Mouse (Mus musculus): ENCODE data around the gene Grm1. TPM values are rescaled to one million over a fixed set of nuclear protein-coding genes. Genes with fewer than 3 reads are reported as not detected.

The Grm1 gene
- polyA plus RNA-seq, 1 experiment from 2014 or later, result not detected

- H3K9me3 ChIP-seq (ENCODE audit: control insufficient read depth), result no peaks in the 10 kb centered on the region
- TF ChIP-seq CTCF (IDR thresholded peaks at IDR 0.05; ENCODE audit: low read depth), result no peak
- H3K4me1 ChIP-seq (replicated peaks; ENCODE audit: control insufficient read depth, insufficient read depth, low read length), result no peaks in the 10 kb centered on the region
- H3K9ac ChIP-seq (ENCODE audit: low read depth, low read length), result no peak overlapping the region
- no peak overlapping the region for H3K4me2 ChIP-seq (replicated peaks; ENCODE audit: low read depth)
- no peak overlapping the region for H3K27ac ChIP-seq (ENCODE audit: low read depth, low read length)
- H3K36me3 ChIP-seq (ENCODE audit: control insufficient read depth, insufficient read depth), result no peaks in the 10 kb centered on the region
- no peak overlapping the region for H3K4me3 ChIP-seq (ENCODE audit: low read depth, low read length)
- 78% methylated on average over 1 of the region's 1 CpGs for WGBS
- H3K27me3 ChIP-seq (replicated peaks; ENCODE audit: control insufficient read depth, insufficient read depth, low read length), result no peaks in the 10 kb centered on the region
- no peak for ATAC-seq
Observed at GRCm38 (mm10) chr10:10751033-10751432, 331.1 kb downstream of the Grm1 start.

GRCm38 (mm10) chr10:10744097-10744496 is 338.1 kb downstream of the Grm1 start:
- ATAC-seq, result no peak
- WGBS, result 55% methylated on average over 1 of the region's 1 CpGs
- H3K4me1 ChIP-seq (replicated peaks; ENCODE audit: control insufficient read depth, insufficient read depth, low read length), result no peaks in the 10 kb centered on the region
- no peaks in the 10 kb centered on the region for H3K9me3 ChIP-seq (ENCODE audit: control insufficient read depth)
- no peak overlapping the region for H3K27ac ChIP-seq (ENCODE audit: low read depth, low read length)
- TF ChIP-seq CTCF (IDR thresholded peaks at IDR 0.05; ENCODE audit: low read depth), result no peak
- H3K4me3 ChIP-seq (ENCODE audit: low read depth, low read length), result no peak overlapping the region
- no peak overlapping the region for H3K9ac ChIP-seq (ENCODE audit: low read depth, low read length)
- no peak overlapping the region for H3K4me2 ChIP-seq (replicated peaks; ENCODE audit: low read depth)
- no peaks in the 10 kb centered on the region for H3K36me3 ChIP-seq (ENCODE audit: control insufficient read depth, insufficient read depth)
- H3K27me3 ChIP-seq (replicated peaks; ENCODE audit: control insufficient read depth, insufficient read depth, low read length), result no peaks in the 10 kb centered on the region

- no peaks in the 10 kb centered on the region for H3K9me3 ChIP-seq (ENCODE audit: control insufficient read depth)
- TF ChIP-seq CTCF (IDR thresholded peaks at IDR 0.05; ENCODE audit: low read depth), result no peak
- 89% methylated on average over 2 of the region's 2 CpGs for WGBS
- H3K4me3 ChIP-seq (ENCODE audit: low read depth, low read length), result no peak overlapping the region
- no peak overlapping the region for H3K27ac ChIP-seq (ENCODE audit: low read depth, low read length)
- H3K4me2 ChIP-seq (replicated peaks; ENCODE audit: low read depth), result no peak overlapping the region
- H3K36me3 ChIP-seq (ENCODE audit: control insufficient read depth, insufficient read depth), result no peaks in the 10 kb centered on the region
- no peak overlapping the region for H3K9ac ChIP-seq (ENCODE audit: low read depth, low read length)
- no peaks in the 10 kb centered on the region for H3K27me3 ChIP-seq (replicated peaks; ENCODE audit: control insufficient read depth, insufficient read depth, low read length)
- no peak for ATAC-seq
- no peaks in the 10 kb centered on the region for H3K4me1 ChIP-seq (replicated peaks; ENCODE audit: control insufficient read depth, insufficient read depth, low read length)
Observed at GRCm38 (mm10) chr10:10742172-10742571, 340.0 kb downstream of the Grm1 start.

GRCm38 (mm10) chr10:10741314-10741713 is 340.8 kb downstream of the Grm1 start:
- WGBS, result 90% methylated on average over 5 of the region's 5 CpGs

GRCm38 (mm10) chr10:10740729-10741128 is 341.4 kb downstream of the Grm1 start:
- Histone ChIP-seq H3K4me3 (ENCODE audit: low read depth, low read length) (no peak overlapping the region), H3K27ac (ENCODE audit: low read depth, low read length) (no peak overlapping the region), H3K4me2 (replicated peaks; ENCODE audit: low read depth) (no peak overlapping the region), H3K27me3 (replicated peaks; ENCODE audit: control insufficient read depth, insufficient read depth, low read length) (no peaks in the 10 kb centered on the region), H3K4me1 (replicated peaks; ENCODE audit: control insufficient read depth, insufficient read depth, low read length) (no peaks in the 10 kb centered on the region), H3K9me3 (ENCODE audit: control insufficient read depth) (no peaks in the 10 kb centered on the region), H3K9ac (ENCODE audit: low read depth, low read length) (no peak overlapping the region), H3K36me3 (ENCODE audit: control insufficient read depth, insufficient read depth) (no peaks in the 10 kb centered on the region)
- 69% methylated on average over 3 of the region's 3 CpGs for WGBS
- no peak for ATAC-seq
- TF ChIP-seq CTCF (IDR thresholded peaks at IDR 0.05; ENCODE audit: low read depth), result no peak

More at GRCm38 (mm10) chr10:10741314-10741713, 340.8 kb downstream of the Grm1 start:
- Histone ChIP-seq H3K9ac (ENCODE audit: low read depth, low read length) (no peak overlapping the region), H3K4me2 (replicated peaks; ENCODE audit: low read depth) (no peak overlapping the region), H3K27me3 (replicated peaks; ENCODE audit: control insufficient read depth, insufficient read depth, low read length) (no peaks in the 10 kb centered on the region), H3K36me3 (ENCODE audit: control insufficient read depth, insufficient read depth) (no peaks in the 10 kb centered on the region), H3K4me1 (replicated peaks; ENCODE audit: control insufficient read depth, insufficient read depth, low read length) (no peaks in the 10 kb centered on the region), H3K27ac (ENCODE audit: low read depth, low read length) (no peak overlapping the region), H3K9me3 (ENCODE audit: control insufficient read depth) (no peaks in the 10 kb centered on the region), H3K4me3 (ENCODE audit: low read depth, low read length) (no peak overlapping the region)
- TF ChIP-seq CTCF (IDR thresholded peaks at IDR 0.05; ENCODE audit: low read depth), result no peak
- no peak for ATAC-seq

GRCm38 (mm10) chr10:10737041-10737681 is 345.0 kb downstream of the Grm1 start:
- Histone ChIP-seq H3K4me2 (replicated peaks; ENCODE audit: low read depth) (no peak overlapping the region), H3K9ac (ENCODE audit: low read depth, low read length) (no peak overlapping the region), H3K36me3 (ENCODE audit: control insufficient read depth, insufficient read depth) (no peaks in the 10 kb centered on the region), H3K9me3 (ENCODE audit: control insufficient read depth) (no peaks in the 10 kb centered on the region), H3K4me1 (replicated peaks; ENCODE audit: control insufficient read depth, insufficient read depth, low read length) (no peaks in the 10 kb centered on the region), H3K27ac (ENCODE audit: low read depth, low read length) (no peak overlapping the region), H3K4me3 (ENCODE audit: low read depth, low read length) (no peak overlapping the region), H3K27me3 (replicated peaks; ENCODE audit: control insufficient read depth, insufficient read depth, low read length) (no peaks in the 10 kb centered on the region)
- no peak for ATAC-seq
- whole genome bisulfite sequencing, result 48% methylated on average over 1 of the region's 1 CpGs
- no peak for TF ChIP-seq CTCF (IDR thresholded peaks at IDR 0.05; ENCODE audit: low read depth)

All from intestine, postnatal 0 days (tissue).